Mouse (Mus musculus) cortical plate, adult 2 months (tissue): Measurements from ENCODE around the gene Adamts18.

Source experiments
- CTCF ChIP-seq: fragments of 200-500 bp; IDR thresholded peaks from 2 replicates; pipeline ENCODE4 v1.5.1; 2011; ENCODE audit warnings: mild to moderate bottlenecking, control low read depth, low read length; ENCODE audit not compliant: insufficient read depth; ENCODE audit errors: extremely low read depth
- POLR2A ChIP-seq: fragments of 200-500 bp; IDR thresholded peaks from 2 replicates; pipeline ENCODE4 v1.6.1; 2011; ENCODE audit warnings: mild to moderate bottlenecking, low read length, control low read depth; ENCODE audit not compliant: insufficient read depth; ENCODE audit errors: extremely low read depth

DNA sequence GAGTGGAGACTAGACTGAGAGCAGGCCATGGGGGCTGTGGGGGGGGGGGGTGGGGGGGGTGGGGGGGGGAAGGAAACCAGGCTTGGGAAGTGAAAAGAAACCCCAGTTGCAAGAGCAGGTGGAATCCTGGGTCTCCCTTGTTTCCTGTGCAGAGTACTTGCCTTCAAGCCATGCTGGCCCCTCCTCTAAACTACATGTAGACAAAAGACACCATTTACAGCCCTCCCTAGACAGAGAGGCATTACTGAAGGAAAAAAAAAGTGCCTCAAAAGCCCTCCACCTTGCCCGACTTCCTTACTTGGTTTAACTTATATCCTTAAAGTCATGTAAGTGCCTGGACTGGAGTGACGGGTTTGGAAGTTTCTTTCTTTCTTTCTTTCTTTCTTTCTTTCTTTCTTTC is 67.0 kb downstream of the Adamts18 start:
- no peak for TF ChIP-seq POLR2A
- TF ChIP-seq CTCF: no peak
